Mouse (Mus musculus): ENCODE measurements around the gene Plcd1. TPM values are rescaled to one million over a fixed set of nuclear protein-coding genes. Genes with fewer than 3 reads are reported as not detected.
A peak's percentile ranks its signal among the peaks of the same experiment; 100 is the strongest.

Plcd1 gene
- polyA plus RNA-seq, 1 experiment from 2014 or later = 35.6 TPM

DNA sequence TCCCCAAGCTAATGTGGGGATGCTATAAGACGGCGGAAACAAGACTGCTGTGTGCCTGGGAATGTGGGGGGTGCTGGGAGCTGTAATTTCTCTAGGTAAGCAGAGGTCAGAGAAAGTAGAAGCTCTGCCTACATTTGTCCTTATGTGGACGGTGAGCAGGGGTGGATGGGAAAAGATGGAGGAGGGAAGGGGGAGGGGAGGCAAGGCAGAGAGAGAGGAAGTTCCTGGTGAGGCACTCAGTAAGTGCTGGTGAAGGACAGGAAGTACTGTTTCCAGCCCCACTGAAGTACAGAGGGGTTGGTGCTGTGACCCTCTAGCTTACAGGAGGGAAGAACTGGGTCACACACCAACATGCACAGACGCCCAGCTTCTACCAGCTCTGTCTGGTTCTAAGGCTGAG is 29.0 kb downstream of the Plcd1 start:
- H3K36me3 ChIP-seq = no peaks in the 10 kb centered on the region
- no peaks in the 10 kb centered on the region for H3K27me3 ChIP-seq
- no peak overlapping the region for H3K27ac ChIP-seq
- WGBS = 61% methylated on average over 4 of the region's 4 CpGs
- no peak for ATAC-seq (ENCODE audit: low FRiP score)
- H3K4me3 ChIP-seq = no peak overlapping the region
- H3K4me2 ChIP-seq (replicated peaks) = no peak overlapping the region
- no peaks in the 10 kb centered on the region for H3K9me3 ChIP-seq (replicated peaks)
- no peaks in the 10 kb centered on the region for H3K4me1 ChIP-seq
- H3K9ac ChIP-seq = no peak overlapping the region

DNA sequence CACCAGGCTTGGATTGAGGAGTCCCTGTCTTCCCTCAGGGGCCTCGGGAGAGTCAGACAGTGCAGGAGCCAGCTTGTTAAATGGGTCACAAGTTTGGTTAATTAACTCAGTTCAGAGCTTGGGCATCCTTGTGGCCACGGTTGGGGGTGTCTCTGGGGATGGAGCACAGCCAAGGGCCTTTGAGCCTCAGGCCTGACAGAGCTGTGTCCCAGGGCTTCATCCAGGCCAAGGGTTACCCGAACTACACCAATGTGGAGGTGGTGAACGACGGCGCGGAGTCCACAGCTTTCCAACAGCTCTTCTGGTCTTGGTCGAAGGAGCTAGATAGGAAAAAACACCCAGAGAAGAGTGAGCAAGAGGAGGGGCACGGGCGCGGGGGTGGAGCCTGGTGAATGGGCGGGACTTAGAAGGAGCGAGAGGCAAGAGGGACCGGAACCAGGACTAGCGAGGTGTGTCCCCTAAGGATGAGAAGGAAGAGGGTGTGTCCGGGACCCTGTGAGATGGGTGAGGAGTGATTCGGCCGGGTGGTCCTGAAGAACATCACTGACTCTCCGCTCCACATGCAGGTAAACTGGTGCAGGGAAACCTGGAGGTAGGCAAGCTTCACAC is 30.2 kb downstream of the Plcd1 start:
- no peaks in the 10 kb centered on the region for H3K4me1 ChIP-seq
- H3K9ac ChIP-seq = no peak overlapping the region
- H3K4me3 ChIP-seq = no peak overlapping the region
- H3K4me2 ChIP-seq (replicated peaks) = no peak overlapping the region
- no peaks in the 10 kb centered on the region for H3K9me3 ChIP-seq (replicated peaks)
- no peak overlapping the region for H3K27ac ChIP-seq
- no peak for ATAC-seq (ENCODE audit: low FRiP score)
- WGBS = 31% methylated on average over 19 of the region's 19 CpGs
- no peaks in the 10 kb centered on the region for H3K36me3 ChIP-seq
- H3K27me3 ChIP-seq = no peaks in the 10 kb centered on the region

DNA sequence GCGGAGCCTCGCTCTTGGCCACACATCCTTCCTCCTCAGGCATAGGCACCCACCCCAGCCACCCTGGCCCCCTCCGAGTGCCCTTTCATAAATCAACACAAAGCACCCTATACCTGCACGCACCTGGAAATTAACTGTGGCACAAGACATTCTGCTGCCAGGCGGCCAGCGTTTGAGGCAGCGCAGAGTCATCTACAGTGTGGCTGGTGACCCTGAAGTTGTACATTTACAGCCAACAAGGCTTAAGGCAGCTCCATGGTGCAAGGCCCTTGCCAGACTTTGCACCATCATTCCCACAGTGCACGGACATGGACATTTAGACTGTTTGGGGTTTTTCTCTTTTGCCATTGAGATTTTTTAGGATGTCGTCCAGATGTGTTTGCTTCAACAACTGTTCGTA is 32.6 kb downstream of the Plcd1 start:
- no peak overlapping the region for H3K4me3 ChIP-seq
- H3K9ac ChIP-seq = no peak overlapping the region
- H3K4me1 ChIP-seq = peaks cover 3% of the 10 kb centered on the region; the same call in 1 of the 2 replicates
- no peaks in the 10 kb centered on the region for H3K9me3 ChIP-seq (replicated peaks)
- no peaks in the 10 kb centered on the region for H3K27me3 ChIP-seq
- no peaks in the 10 kb centered on the region for H3K36me3 ChIP-seq
- WGBS = 93% methylated on average over 10 of the region's 10 CpGs
- no peak for ATAC-seq (ENCODE audit: low FRiP score)
- no peak overlapping the region for H3K27ac ChIP-seq
- H3K4me2 ChIP-seq (replicated peaks) = no peak overlapping the region

DNA sequence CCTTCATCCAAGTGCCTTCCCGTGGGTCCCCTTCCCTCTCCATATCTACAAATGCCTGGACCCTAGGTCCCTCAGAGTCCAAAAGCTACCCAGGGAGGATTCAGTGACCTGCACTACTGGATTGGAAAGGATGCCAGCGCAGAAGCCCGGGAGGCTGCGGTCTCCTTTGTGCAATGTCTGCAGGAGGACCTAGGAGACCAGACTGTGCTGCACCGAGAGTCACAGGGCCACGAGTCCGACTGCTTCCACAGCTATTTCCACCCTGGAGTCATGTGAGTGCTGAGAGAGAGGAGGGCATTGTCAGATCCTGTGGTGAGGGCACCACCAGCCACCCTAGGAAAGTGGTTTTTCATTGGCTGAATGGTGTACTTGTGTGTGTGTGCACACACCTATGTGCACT is 35.1 kb downstream of the Plcd1 start:
- ATAC-seq (ENCODE audit: low FRiP score) = no peak
- Histone ChIP-seq H3K4me1 (peaks cover 4% of the 10 kb centered on the region), H3K4me2 (replicated peaks) (no peak overlapping the region), H3K9me3 (replicated peaks) (no peaks in the 10 kb centered on the region), H3K36me3 (no peaks in the 10 kb centered on the region), H3K9ac (no peak overlapping the region), H3K4me3 (no peak overlapping the region), H3K27ac (no peak overlapping the region), H3K27me3 (peaks cover 10% of the 10 kb centered on the region)
- 88% methylated on average over 7 of the region's 7 CpGs for WGBS

DNA sequence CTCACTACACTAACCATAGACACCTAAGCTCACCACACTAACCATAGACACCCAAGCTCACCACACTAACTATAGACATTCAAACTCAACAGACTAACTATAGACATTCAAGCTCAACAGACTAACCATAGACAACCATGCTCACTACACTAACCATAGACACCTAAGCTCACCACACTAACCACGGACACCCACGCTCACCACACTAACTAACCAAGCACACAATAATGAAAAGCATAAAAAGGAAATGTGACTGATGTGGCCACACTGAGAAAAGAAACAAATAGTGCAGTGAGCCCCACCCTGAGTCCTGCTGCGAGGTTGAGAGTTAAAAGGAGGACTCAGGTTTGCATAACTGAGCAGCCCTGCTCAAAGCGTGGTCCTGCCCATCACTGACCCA is 38.0 kb downstream of the Plcd1 start:
- H3K9me3 ChIP-seq (replicated peaks) = no peaks in the 10 kb centered on the region
- H3K27ac ChIP-seq = no peak overlapping the region
- WGBS = 84% methylated on average over 4 of the region's 4 CpGs
- H3K4me3 ChIP-seq = no peak overlapping the region
- H3K4me2 ChIP-seq (replicated peaks) = no peak overlapping the region
- peaks cover 23% of the 10 kb centered on the region for H3K27me3 ChIP-seq
- H3K9ac ChIP-seq = no peak overlapping the region
- H3K36me3 ChIP-seq = no peaks in the 10 kb centered on the region
- peaks cover 21% of the 10 kb centered on the region for H3K4me1 ChIP-seq
- ATAC-seq (ENCODE audit: low FRiP score) = no peak

DNA sequence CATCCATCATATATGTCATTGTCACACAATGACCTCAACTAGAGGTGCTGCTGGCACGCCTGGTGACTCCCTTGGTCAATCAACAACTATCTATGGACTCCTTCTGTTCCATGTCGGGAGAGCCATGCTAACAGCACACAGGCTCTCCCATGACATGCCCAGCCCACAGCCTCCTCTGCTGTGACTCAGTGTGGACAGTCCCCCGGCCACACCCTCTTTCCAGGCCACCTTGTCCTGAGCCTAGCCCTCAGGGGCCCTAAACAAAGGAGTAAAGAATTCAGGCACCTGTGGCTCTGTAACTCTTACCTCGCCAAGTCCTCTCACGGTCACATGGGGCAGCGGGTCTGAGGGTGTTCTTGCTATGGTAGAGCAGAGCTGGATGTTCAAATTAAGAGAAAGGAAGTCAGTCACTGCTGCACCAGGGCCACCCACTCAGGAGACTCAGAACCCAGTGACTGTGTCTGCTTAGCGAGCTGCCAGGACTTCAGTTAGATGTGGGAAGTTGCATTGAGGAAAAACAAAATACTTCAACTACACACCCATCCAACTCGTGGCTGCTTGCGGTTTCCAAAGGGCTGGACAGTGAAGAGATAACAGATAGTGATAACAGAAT is 39.2 kb downstream of the Plcd1 start:
- 79% methylated on average over 9 of the region's 9 CpGs for WGBS
- no peak overlapping the region for H3K4me2 ChIP-seq (replicated peaks)
- no peaks in the 10 kb centered on the region for H3K36me3 ChIP-seq
- no peak for ATAC-seq (ENCODE audit: low FRiP score)
- no peak overlapping the region for H3K27ac ChIP-seq
- H3K4me3 ChIP-seq = no peak overlapping the region
- H3K9ac ChIP-seq = no peak overlapping the region
- no peaks in the 10 kb centered on the region for H3K9me3 ChIP-seq (replicated peaks)
- peaks cover 23% of the 10 kb centered on the region for H3K27me3 ChIP-seq
- peaks cover 21% of the 10 kb centered on the region for H3K4me1 ChIP-seq

DNA sequence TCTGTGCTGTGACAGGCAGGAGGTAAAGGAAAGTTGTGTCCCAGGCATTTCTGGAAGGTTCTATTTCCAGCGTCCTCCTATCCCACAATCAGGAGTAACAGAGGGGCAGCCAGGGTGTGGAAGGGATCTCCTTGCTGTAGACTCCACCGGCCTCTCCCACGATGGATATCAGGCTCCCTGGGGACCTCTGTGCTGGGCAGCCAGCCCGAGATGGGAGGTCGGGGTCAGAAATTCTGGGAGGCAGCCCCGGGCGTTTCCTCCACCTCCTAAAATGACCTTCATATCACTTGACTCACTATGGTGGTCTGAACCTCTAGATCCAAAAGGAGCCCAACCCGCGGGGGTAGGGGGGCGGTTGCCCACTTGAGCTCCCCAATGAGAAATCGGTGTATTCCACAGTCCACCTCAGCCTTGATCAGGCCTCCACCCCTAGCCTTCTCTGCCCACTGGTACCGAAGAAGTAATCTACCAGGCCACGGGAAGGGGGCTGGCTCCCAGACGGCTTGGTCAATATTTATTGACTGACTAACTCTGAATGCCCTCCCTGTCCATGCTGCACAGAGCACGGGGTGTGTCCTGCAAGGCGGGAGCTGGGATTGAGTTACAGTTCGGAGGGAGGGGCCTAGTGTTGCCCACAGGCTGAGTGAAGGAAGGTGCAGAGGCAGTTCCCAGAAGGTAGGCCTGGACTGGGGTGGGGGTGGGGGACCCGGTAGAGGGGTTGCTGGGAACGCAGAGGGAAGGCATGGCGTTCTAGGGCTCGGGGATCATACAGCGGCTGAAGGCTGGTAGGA is 41.0 kb downstream of the Plcd1 start, which contains the start of gene Vill:
TSS of gene Vill (plus strand) at position 625 of the 791 bp plus-strand sequence.
- Histone ChIP-seq H3K4me3 (peak within 1 kb of the TSS; percentile 32), H3K9ac (no peak within 1 kb of the TSS; the same call in 1 of the 2 replicates), H3K4me1 (peaks cover 21% of the 10 kb centered on the region), H3K27me3 (peaks cover 23% of the 10 kb centered on the region), H3K9me3 (replicated peaks) (no peaks in the 10 kb centered on the region), H3K4me2 (replicated peaks) (peak within 1 kb of the TSS; percentile 54), H3K36me3 (no peaks in the 10 kb centered on the region), H3K27ac (peak within 1 kb of the TSS; percentile 26; the same call in 1 of the 2 replicates)
- WGBS = 19% methylated on average over 22 of the region's 22 CpGs
- peak; percentile 63 for ATAC-seq (ENCODE audit: low FRiP score)

DNA sequence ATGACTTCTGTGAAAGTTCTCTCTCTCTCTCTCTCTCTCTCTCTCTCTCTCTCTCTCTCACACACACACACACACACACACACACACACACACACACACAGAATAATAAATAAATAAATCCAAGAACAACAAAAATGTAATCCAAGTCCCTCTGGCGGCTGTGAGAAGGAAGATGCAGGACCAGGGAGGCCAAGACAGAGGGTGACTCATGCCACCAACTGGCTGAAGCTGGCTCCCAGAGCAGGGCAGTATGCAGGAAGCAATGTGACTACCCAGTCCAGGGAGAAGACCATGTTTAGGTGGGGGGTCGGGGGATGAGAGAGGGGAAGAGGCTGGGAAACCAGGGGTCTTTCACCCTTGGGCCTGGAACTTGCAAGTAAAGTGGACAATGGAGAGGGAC is 42.1 kb downstream of the Plcd1 start:
- Histone ChIP-seq H3K27me3 (peaks cover 23% of the 10 kb centered on the region), H3K9me3 (replicated peaks) (no peaks in the 10 kb centered on the region), H3K4me2 (replicated peaks) (no peak overlapping the region), H3K36me3 (no peaks in the 10 kb centered on the region), H3K4me1 (peaks cover 20% of the 10 kb centered on the region), H3K4me3 (no peak overlapping the region), H3K9ac (no peak overlapping the region; the same call in 1 of the 2 replicates), H3K27ac (no peak overlapping the region)
- WGBS = 82% methylated on average over 2 of the region's 2 CpGs
- ATAC-seq (ENCODE audit: low FRiP score) = no peak

DNA sequence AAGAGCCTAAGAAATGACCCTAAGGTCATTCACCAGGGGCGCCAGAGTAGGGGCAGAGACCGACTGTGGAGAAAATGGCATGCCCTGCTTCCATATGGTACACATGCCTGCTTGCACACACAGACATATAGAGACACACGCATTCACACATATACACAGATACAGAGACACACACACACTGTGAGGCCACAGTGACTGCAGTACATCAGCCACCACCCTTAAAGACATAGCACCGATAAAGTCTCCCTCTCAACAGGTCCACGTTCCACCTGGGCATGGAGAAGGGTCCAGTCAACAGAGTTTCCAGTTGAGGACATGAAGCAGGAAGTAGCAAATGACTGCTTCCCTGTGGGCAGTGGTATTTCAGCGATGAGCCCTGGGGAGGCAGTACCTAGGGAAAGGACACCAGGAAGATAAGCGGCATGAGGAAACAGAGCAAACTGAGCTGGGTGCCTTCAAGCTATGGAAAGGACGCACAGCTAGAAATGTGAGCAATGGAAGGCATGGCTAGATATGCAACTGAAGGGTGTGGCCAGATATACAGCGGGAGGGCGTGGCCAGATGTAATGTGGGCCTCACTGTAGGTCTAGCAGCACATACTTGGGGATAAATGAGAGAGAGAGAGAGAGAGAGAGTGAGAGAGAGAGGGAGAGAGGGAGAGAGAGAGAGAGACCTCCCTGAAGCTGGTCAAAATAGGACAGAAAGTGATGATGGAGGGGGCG is 45.0 kb downstream of the Plcd1 start:
- no peak overlapping the region for H3K4me3 ChIP-seq
- WGBS = 84% methylated on average over 11 of the region's 11 CpGs
- H3K27me3 ChIP-seq = peaks cover 14% of the 10 kb centered on the region; the same call in 1 of the 2 replicates
- H3K36me3 ChIP-seq = no peaks in the 10 kb centered on the region
- no peak overlapping the region for H3K4me2 ChIP-seq (replicated peaks)
- no peaks in the 10 kb centered on the region for H3K9me3 ChIP-seq (replicated peaks)
- no peak overlapping the region for H3K9ac ChIP-seq
- ATAC-seq (ENCODE audit: low FRiP score) = no peak
- peaks cover 17% of the 10 kb centered on the region for H3K4me1 ChIP-seq
- no peak overlapping the region for H3K27ac ChIP-seq

DNA sequence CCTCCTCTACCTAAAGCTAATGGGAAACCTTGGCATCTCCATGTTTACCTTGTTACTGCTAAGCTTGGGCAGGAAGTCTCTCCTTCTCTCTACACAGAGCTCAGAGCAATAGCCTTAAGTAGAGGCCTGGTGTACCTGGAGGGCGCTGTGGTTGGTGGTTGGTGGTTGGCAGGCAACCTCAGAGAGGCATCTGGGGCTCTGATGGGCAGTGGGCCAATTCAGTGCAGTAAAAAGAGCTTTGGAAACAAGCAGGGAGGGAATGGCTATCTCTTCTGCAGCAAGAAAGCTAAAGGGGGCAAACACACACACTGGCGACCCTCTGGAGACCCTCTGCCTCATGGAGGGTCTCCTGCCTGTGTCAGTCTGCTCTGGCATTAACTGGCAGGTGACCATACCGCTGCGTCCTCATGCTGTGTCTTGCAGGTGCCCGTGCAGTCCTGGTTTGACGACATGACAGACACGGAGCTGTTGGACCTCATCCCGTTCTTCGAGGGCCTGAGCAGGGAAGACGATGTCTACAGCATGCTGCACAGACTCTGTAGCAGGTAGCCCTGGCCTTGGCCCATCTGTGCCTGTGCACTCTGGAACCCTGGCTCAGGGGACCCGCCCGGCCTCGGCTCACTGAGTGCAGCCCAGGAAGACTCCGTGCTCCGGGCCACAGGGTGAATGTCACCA is 53.1 kb downstream of the Plcd1 start:
- no peak for ATAC-seq (ENCODE audit: low FRiP score)
- WGBS = 96% methylated on average over 15 of the region's 15 CpGs
- H3K9me3 ChIP-seq (replicated peaks) = no peaks in the 10 kb centered on the region
- H3K4me1 ChIP-seq = peaks cover 11% of the 10 kb centered on the region; the same call in 1 of the 2 replicates
- H3K36me3 ChIP-seq = peaks cover 8% of the 10 kb centered on the region; the same call in 1 of the 2 replicates
- H3K4me2 ChIP-seq (replicated peaks) = no peak overlapping the region
- H3K9ac ChIP-seq = no peak overlapping the region
- no peak overlapping the region for H3K4me3 ChIP-seq
- no peak overlapping the region for H3K27ac ChIP-seq
- H3K27me3 ChIP-seq = no peaks in the 10 kb centered on the region

DNA sequence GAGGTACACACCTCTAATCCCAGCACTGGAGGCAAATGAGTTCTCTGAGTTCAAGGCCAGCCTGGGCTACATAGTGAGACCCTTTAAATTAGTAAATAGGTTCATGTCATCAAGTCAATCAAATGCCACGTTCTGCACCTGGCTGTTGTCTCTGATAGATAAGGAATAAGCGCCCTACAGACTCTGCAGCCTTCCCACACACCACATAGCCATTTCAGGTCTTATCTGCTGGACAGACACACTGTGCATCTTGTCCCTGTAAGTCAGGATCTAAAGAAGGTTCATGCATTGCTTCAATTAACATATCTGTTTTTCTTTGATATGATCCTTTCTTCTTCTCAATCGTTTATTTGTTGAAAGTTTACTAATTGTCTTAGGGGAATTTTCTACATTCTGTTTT is 54.7 kb downstream of the Plcd1 start:
- Histone ChIP-seq H3K27ac (no peak overlapping the region), H3K4me1 (peaks cover 26% of the 10 kb centered on the region), H3K4me3 (no peak overlapping the region), H3K27me3 (no peaks in the 10 kb centered on the region), H3K4me2 (replicated peaks) (no peak overlapping the region), H3K9ac (no peak overlapping the region), H3K36me3 (peaks cover 8% of the 10 kb centered on the region; the same call in 1 of the 2 replicates), H3K9me3 (replicated peaks) (no peaks in the 10 kb centered on the region)
- ATAC-seq (ENCODE audit: low FRiP score) = no peak
- WGBS = 93% methylated on average over 3 of the region's 3 CpGs

All from hindbrain, embryonic 12.5 days (tissue).